Mouse (Mus musculus) small intestine, adult 2 months (tissue): ENCODE results near the gene Ets2. TPM values are rescaled to one million over a fixed set of nuclear protein-coding genes. Genes with fewer than 3 reads are reported as not detected.

Experiments used
- H3K27ac ChIP-seq: fragments of 200-500 bp; 2 replicates; pipeline ENCODE4 v1.5.1; 2012; ENCODE audit warnings: low read depth, low read length, control low read depth, inconsistent platforms; ENCODE audit not compliant: insufficient read depth
- H3K27me3 ChIP-seq: fragments of 200-500 bp; 2 replicates; pipeline ENCODE4 v1.6.1; 2012; ENCODE audit warnings: mild to moderate bottlenecking, moderate library complexity, low read length, inconsistent platforms; ENCODE audit not compliant: control insufficient read depth, insufficient read depth
- H3K36me3 ChIP-seq: fragments of 200-500 bp; 2 replicates; pipeline ENCODE4 v1.6.1; 2012; ENCODE audit warnings: mild to moderate bottlenecking, low read length, control low read depth, inconsistent platforms; ENCODE audit not compliant: control insufficient read depth, insufficient read depth
- H3K4me1 ChIP-seq: fragments of 200-500 bp; 2 replicates; pipeline ENCODE4 v1.6.1; 2012; ENCODE audit warnings: low read length, inconsistent platforms, mixed read lengths; ENCODE audit not compliant: control insufficient read depth, insufficient read depth, insufficient read length
- H3K4me3 ChIP-seq: fragments of 200-500 bp; 2 replicates; pipeline ENCODE4 v1.5.1; 2012; ENCODE audit warnings: low read depth, mild to moderate bottlenecking, control low read depth, inconsistent platforms, low read length, moderate library complexity
- CTCF ChIP-seq: fragments of 200-500 bp; IDR thresholded peaks from 2 replicates; pipeline ENCODE4 v1.5.1; 2012; ENCODE audit warnings: low read depth, mild to moderate bottlenecking, control low read depth, inconsistent platforms, low read length, moderate library complexity, mixed read lengths; ENCODE audit not compliant: insufficient replicate concordance, insufficient read length; ENCODE audit errors: extremely low read depth
- POLR2A ChIP-seq: fragments of 200-500 bp; IDR thresholded peaks from 2 replicates; pipeline ENCODE4 v1.6.1; 2012; ENCODE audit warnings: low read depth, mild to moderate bottlenecking, control low read depth, inconsistent platforms, low read length, moderate library complexity
- WGBS: fragments of 180-500 bp; shearing (Covaris S2); methylation state at CpG from one replicate; pipeline ENCODE4 v1.1.7; 2018; 5-methylcytosine and 5-hydroxymethylcytosine counted together
- polyA plus RNA-seq: library from polyadenylated mRNA; depleted of rRNA; stranded (reverse); fragments of >200 nt; gene quantifications from 2 replicates; pipeline ENCODE4 v1.2.3, GENCODE M21; 2012

Gene Ets2
- polyA plus RNA-seq, 1 experiment = 115 TPM

DNA sequence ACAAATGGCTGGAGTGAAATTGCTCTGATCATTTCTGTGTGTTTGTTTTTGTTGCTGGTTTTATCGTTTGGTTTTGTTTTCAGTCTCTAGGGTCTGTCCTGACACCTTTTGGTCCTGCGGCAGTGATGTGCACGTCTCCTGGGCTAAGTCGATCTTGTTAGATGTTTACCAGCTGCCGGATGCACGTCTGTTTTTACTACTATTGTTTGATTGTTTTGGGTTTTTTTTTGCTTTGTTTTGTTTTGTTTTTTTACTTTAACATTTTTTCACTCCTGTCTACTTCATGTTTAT, 40.8 kb downstream of the Ets2 start:
- no peaks in the 10 kb centered on the region; the same call in 1 of the 2 replicates for H3K4me1 ChIP-seq
- no peaks in the 10 kb centered on the region for H3K27me3 ChIP-seq
- no peak overlapping the region for H3K4me3 ChIP-seq
- no peaks in the 10 kb centered on the region for H3K36me3 ChIP-seq
- no peak for TF ChIP-seq CTCF
- no peak for TF ChIP-seq POLR2A
- WGBS = 60% methylated on average over 6 of the region's 6 CpGs
- peak overlapping the region; percentile 56 for H3K27ac ChIP-seq

GRCm38 (mm10) chr16:95743104-95743503, 41.2 kb downstream of the Ets2 start:
- no peak overlapping the region for H3K4me3 ChIP-seq
- WGBS = 82% methylated on average over 4 of the region's 4 CpGs
- TF ChIP-seq CTCF (no peak), POLR2A (no peak)

DNA sequence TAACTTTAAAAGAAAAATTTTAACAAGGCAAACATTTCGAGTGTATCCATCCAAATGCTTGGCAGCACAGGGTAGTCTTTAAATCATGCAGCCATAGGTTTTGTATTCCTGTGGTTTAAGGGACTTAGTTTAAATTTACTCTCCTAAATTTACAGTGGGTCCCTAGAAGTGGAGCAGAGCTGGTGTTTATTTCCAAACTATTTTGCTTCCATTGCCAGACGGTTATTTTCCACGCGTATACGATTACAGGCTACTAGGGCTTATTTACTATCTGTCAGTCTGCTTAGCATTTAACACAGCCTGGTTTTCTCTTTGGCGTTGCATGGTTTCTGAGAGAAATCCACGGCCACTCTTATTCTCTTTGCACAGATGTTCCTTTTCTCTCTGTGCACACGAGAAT, 42.9 kb downstream of the Ets2 start:
- H3K4me3 ChIP-seq = no peak overlapping the region
- peaks cover 5% of the 10 kb centered on the region for H3K4me1 ChIP-seq
- TF ChIP-seq POLR2A = no peak
- TF ChIP-seq CTCF = no peak
- H3K27ac ChIP-seq = no peak overlapping the region
- H3K36me3 ChIP-seq = no peaks in the 10 kb centered on the region
- WGBS = 77% methylated on average over 8 of the region's 8 CpGs
- H3K27me3 ChIP-seq = no peaks in the 10 kb centered on the region

More at GRCm38 (mm10) chr16:95743104-95743503, 41.2 kb downstream of the Ets2 start:
- no peaks in the 10 kb centered on the region for H3K27me3 ChIP-seq
- no peaks in the 10 kb centered on the region for H3K36me3 ChIP-seq
- H3K4me1 ChIP-seq = no peaks in the 10 kb centered on the region; the same call in 1 of the 2 replicates
- no peak overlapping the region; the same call in 1 of the 2 replicates for H3K27ac ChIP-seq

DNA sequence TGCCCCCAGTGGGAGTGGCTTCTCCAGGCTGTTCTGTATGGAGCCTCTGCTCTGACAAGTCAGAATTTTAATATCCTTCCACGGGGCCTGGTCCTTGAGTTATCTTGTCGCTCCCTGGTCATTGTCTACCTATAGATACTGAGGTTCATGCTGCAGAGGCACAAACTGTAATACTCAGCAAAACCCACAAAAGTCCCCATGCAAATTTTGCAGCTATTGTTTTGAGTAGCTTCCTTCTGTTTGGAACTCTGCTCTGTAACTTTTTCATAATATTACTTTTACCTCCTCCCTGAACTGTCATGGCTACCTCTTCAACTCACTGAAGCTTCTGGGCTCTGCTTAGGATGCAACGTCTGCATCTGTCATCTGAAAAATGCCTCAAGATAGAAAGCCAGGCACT, 43.8 kb downstream of the Ets2 start:
- Histone ChIP-seq H3K27me3 (no peaks in the 10 kb centered on the region), H3K27ac (no peak overlapping the region), H3K36me3 (no peaks in the 10 kb centered on the region), H3K4me1 (peaks cover 10% of the 10 kb centered on the region), H3K4me3 (no peak overlapping the region)
- TF ChIP-seq POLR2A (no peak), CTCF (no peak)
- 78% methylated on average over 3 of the region's 3 CpGs for WGBS

DNA sequence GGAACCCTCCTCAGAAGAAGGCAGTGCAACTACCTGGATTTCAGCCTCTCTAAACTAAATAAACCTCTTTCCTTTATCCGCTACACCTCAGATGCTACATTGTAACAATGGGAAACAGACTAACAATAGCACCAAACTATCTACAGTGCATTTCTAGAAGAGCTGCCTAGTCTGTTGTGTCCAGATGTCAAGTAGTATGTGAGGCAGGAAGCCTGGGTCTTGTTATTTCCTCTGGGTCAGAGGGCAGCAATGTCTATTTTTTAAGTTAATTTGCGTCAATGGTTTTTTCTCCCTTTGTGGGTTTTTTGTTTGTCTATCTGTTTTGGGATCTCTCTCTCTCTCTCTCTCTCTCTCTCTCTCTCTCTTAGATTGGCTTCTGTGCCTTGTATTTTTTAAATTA, 44.7 kb downstream of the Ets2 start:
- 84% methylated on average over 2 of the region's 2 CpGs for WGBS
- no peak overlapping the region for H3K4me3 ChIP-seq
- H3K27me3 ChIP-seq = no peaks in the 10 kb centered on the region
- peaks cover 10% of the 10 kb centered on the region for H3K4me1 ChIP-seq
- H3K27ac ChIP-seq = no peak overlapping the region
- no peaks in the 10 kb centered on the region for H3K36me3 ChIP-seq
- no peak for TF ChIP-seq CTCF

DNA sequence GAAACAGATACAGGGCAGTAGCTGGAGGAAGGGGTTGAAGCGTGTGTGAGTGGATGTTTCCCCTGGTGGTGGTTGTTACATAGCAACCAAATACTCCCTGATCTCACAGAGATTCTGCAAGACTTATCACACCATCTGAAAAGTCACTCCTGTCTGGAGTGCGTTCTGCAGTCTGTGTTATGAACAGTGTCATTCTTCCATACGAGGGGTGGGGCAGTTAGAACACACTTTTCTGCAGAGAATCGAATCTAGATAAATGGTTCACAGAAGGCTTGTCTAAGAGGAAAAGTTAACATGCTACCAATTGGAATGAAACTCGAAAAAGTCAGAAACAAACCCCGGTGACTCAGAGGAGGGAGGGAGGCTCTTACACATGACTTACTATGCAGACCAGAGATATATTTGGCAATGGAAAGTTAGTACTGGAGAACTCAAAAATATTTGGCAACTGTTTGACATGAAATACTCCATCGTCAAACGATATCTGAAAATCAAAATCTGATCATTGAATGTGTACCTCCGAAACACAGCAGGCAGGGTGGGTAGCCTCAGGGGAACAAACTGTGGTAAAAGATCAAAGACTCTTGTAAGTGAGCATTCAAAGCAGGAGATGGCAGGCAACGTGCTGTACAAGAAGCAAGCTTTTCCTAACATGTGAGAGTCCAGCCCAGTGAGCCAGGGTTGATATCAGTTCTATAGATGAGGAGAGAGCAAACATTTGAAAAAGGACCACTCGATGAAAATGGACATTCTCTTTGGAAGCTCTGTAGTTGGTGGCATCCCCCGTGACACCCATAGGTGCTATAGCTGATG, 47.6 kb downstream of the Ets2 start:
- 59% methylated on average over 12 of the region's 12 CpGs for WGBS
- no peak for TF ChIP-seq CTCF
- no peak for TF ChIP-seq POLR2A
- Histone ChIP-seq H3K27me3 (no peaks in the 10 kb centered on the region), H3K36me3 (no peaks in the 10 kb centered on the region), H3K4me3 (no peak overlapping the region), H3K27ac (peak overlapping the region; percentile 72), H3K4me1 (peaks cover 10% of the 10 kb centered on the region)

DNA sequence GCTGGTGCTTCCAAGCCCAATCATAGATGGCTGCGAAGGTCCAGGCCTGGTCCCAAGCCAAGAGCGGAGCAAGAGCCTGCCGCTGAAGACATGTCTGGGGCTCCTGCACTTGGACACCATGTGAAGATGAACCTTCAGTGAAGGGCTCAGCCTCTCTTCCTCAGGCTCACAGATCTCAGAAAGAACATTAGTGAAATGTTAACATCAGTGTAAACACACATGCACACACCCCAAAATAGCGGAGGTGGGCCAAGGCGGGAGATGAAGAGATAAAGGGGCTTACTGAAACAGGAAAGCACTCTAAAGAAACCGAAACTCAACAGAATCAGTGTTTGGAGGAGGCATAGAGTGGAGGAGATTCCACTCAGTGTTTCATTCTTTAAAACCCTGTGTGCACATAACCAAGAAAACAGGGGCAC, 48.3 kb downstream of the Ets2 start:
- no peaks in the 10 kb centered on the region for H3K27me3 ChIP-seq
- no peaks in the 10 kb centered on the region for H3K36me3 ChIP-seq
- 35% methylated on average over 6 of the region's 6 CpGs for WGBS
- no peak overlapping the region for H3K4me3 ChIP-seq
- no peak for TF ChIP-seq CTCF
- TF ChIP-seq POLR2A = no peak
- peaks cover 10% of the 10 kb centered on the region for H3K4me1 ChIP-seq
- H3K27ac ChIP-seq = peak overlapping the region; percentile 72
